Mouse (Mus musculus): Measurements from ENCODE around the gene Fzd5.

- no peak for TF ChIP-seq GATA1 (IDR thresholded peaks at IDR 0.05; ENCODE audit: low read length)
- TF ChIP-seq TAL1 (IDR thresholded peaks at IDR 0.05; ENCODE audit: low read length) = no peak
These were observed 25.4 kb downstream of the Fzd5 start for GRCm38 (mm10) chr1:64712006-64712760.
